Mouse (Mus musculus): ENCODE data around the gene Flot1. TPM values are rescaled to one million over a fixed set of nuclear protein-coding genes. Genes with fewer than 3 reads are reported as not detected.

Gene Flot1
- total and polyA plus RNA-seq, 3 experiments: 38.1 to 64.1 TPM; not detected in 1

GRCm38 (mm10) chr17:35816686-35817085 lies 6.3 kb upstream of the Flot1 start:
- peaks cover 0 to 22% of the 10 kb centered on the region in 2 experiments; a peak in 2 of 4 replicates for H3K36me3 ChIP-seq (ENCODE audit: control insufficient read depth in 1 of 2, insufficient read depth in 2 of 2, low read length in 2 of 2)
- no peak overlapping the region for H3K4me3 ChIP-seq (ENCODE audit: control insufficient read depth in 1 of 2, insufficient read depth in 1 of 2, low read depth in 2 of 2, low read length in 2 of 2)
- H3K9me3 ChIP-seq (replicated peaks; ENCODE audit: insufficient read depth, low read length): no peaks in the 10 kb centered on the region
- no peak overlapping the region for H3K27ac ChIP-seq (ENCODE audit: control insufficient read depth, low read depth, low read length)
- DNase-seq (ENCODE audit: low read depth, low spot score): no peak
- no peaks in the 10 kb centered on the region for H3K79me2 ChIP-seq (ENCODE audit: control insufficient read depth, insufficient read depth, low read length, poor library complexity)
- TF ChIP-seq MAZ (IDR thresholded peaks at IDR 0.05; ENCODE audit: low read depth, low read length) (no peak), POLR2AphosphoS5 (IDR thresholded peaks at IDR 0.05; ENCODE audit: borderline replicate concordance, low read depth, low read length) (no peak), NELFE (IDR thresholded peaks at IDR 0.05; ENCODE audit: low read depth, low read length) (no peak), EP300 (IDR thresholded peaks at IDR 0.05; ENCODE audit: low read depth in 1 of 2, low read length in 2 of 2) (no peak), GATA1 (IDR thresholded peaks at IDR 0.05; ENCODE audit: low read depth, low read length) (no peak), GABPA (IDR thresholded peaks at IDR 0.05; ENCODE audit: low read depth, low read length) (no peak), SMC3 (IDR thresholded peaks at IDR 0.05; ENCODE audit: low read depth, low read length) (no peak), ZNF384 (IDR thresholded peaks at IDR 0.05; ENCODE audit: low read depth, low read length) (no peak), MAFK (IDR thresholded peaks at IDR 0.05; ENCODE audit: borderline replicate concordance, low read depth, low read length) (no peak), KAT2A (conservative IDR thresholded peaks at IDR 0.05; ENCODE audit: low read depth, low read length) (no peak), ZKSCAN1 (IDR thresholded peaks at IDR 0.05; ENCODE audit: low read depth, low read length) (no peak), MXI1 (IDR thresholded peaks at IDR 0.05; ENCODE audit: low read depth, low read length) (no peak), MYC (IDR thresholded peaks at IDR 0.05; ENCODE audit: low read depth, low read length) (no peak)
- H3K27me3 ChIP-seq (ENCODE audit: control insufficient read depth in 1 of 2, insufficient read depth in 2 of 2, low read length in 2 of 2): no peaks in the 10 kb centered on the region
- peaks cover 3 to 28% of the 10 kb centered on the region in 2 experiments for H3K4me1 ChIP-seq (ENCODE audit: control insufficient read depth in 1 of 2, insufficient read depth in 2 of 2, low read length in 2 of 2)
- no peak overlapping the region for H3K9ac ChIP-seq (ENCODE audit: control insufficient read depth, low read depth, low read length, poor library complexity, severe bottlenecking)

- no peak for DNase-seq (ENCODE audit: low read depth, low spot score)
- H3K9me3 ChIP-seq (replicated peaks; ENCODE audit: insufficient read depth, low read length): no peaks in the 10 kb centered on the region
- H3K79me2 ChIP-seq (ENCODE audit: control insufficient read depth, insufficient read depth, low read length, poor library complexity): peaks cover 2% of the 10 kb centered on the region
- no peak overlapping the region for H3K9ac ChIP-seq (ENCODE audit: control insufficient read depth, low read depth, low read length, poor library complexity, severe bottlenecking)
- no peak for TF ChIP-seq KAT2A (conservative IDR thresholded peaks at IDR 0.05; ENCODE audit: low read depth, low read length)
- no peak for TF ChIP-seq GABPA (IDR thresholded peaks at IDR 0.05; ENCODE audit: low read depth, low read length)
- no peak for TF ChIP-seq ETS1 (IDR thresholded peaks at IDR 0.05; ENCODE audit: low read depth, low read length)
- TF ChIP-seq MAZ (IDR thresholded peaks at IDR 0.05; ENCODE audit: low read depth, low read length): no peak
- no peak for TF ChIP-seq POLR2AphosphoS5 (IDR thresholded peaks at IDR 0.05; ENCODE audit: borderline replicate concordance, low read depth, low read length)
- no peak for TF ChIP-seq ELF1 (IDR thresholded peaks at IDR 0.05; ENCODE audit: low read depth, low read length)
- TF ChIP-seq CTCF (IDR thresholded peaks at IDR 0.05 in 2 of 3, conservative IDR thresholded peaks at IDR 0.05 in 1 of 3; ENCODE audit: control insufficient read depth in 1 of 3, insufficient read depth in 1 of 3, low read depth in 2 of 3, low read length in 3 of 3, poor library complexity in 1 of 3, severe bottlenecking in 1 of 3): no peak
- no peak for TF ChIP-seq E2F4 (IDR thresholded peaks at IDR 0.05; ENCODE audit: borderline replicate concordance, low read depth, low read length)
- TF ChIP-seq UBTF (IDR thresholded peaks at IDR 0.05; ENCODE audit: borderline replicate concordance, insufficient read depth, low read depth, low read length): no peak
- H3K4me3 ChIP-seq (ENCODE audit: control insufficient read depth in 1 of 2, insufficient read depth in 1 of 2, low read depth in 2 of 2, low read length in 2 of 2): no peak overlapping the region
- peaks cover 3 to 26% of the 10 kb centered on the region in 2 experiments for H3K4me1 ChIP-seq (ENCODE audit: control insufficient read depth in 1 of 2, insufficient read depth in 2 of 2, low read length in 2 of 2)
- H3K27me3 ChIP-seq (ENCODE audit: control insufficient read depth in 1 of 2, insufficient read depth in 2 of 2, low read length in 2 of 2): no peaks in the 10 kb centered on the region
- no peak overlapping the region for H3K27ac ChIP-seq (ENCODE audit: control insufficient read depth, low read depth, low read length)
- H3K36me3 ChIP-seq (ENCODE audit: control insufficient read depth in 1 of 2, insufficient read depth in 2 of 2, low read length in 2 of 2): peaks cover 0 to 22% of the 10 kb centered on the region in 2 experiments; a peak in 2 of 4 replicates
These were observed 5.8 kb upstream of the Flot1 start for GRCm38 (mm10) chr17:35817226-35817625.
